Mouse (Mus musculus) brain, embryonic 14.5 days (tissue): Measurements from ENCODE around the gene A730015C16Rik. TPM values are rescaled to one million over a fixed set of nuclear protein-coding genes. Genes with fewer than 3 reads are reported as not detected.

Experiments
- DNase-seq: peaks from one replicate; pipeline ENCODE4 v3.0.0-alpha.2; 2011; ENCODE audit warnings: low read depth
- CTCF ChIP-seq: fragments of 200-500 bp; IDR thresholded peaks from 2 replicates; pipeline ENCODE4 v1.5.1; 2012; ENCODE audit warnings: inconsistent platforms, mild to moderate bottlenecking, moderate library complexity, borderline replicate concordance; ENCODE audit not compliant: insufficient read depth, insufficient read length; ENCODE audit errors: extremely low read depth
- POLR2A ChIP-seq: fragments of 200-500 bp; IDR thresholded peaks from 2 replicates; pipeline ENCODE4 v1.6.1; 2012; ENCODE audit warnings: mild to moderate bottlenecking, inconsistent platforms, borderline replicate concordance; ENCODE audit not compliant: poor library complexity, insufficient read depth, insufficient read length, severe bottlenecking; ENCODE audit errors: extremely low read depth
- polyA plus RNA-seq: library from polyadenylated mRNA; depleted of rRNA; stranded (reverse); fragments of >200 nt; gene quantifications from 2 replicates; pipeline ENCODE4 v1.2.3, GENCODE M21; 2012; rRNA removed

Gene A730015C16Rik
- polyA plus RNA-seq, 1 experiment: 0.26 TPM

- TF ChIP-seq POLR2A (no peak), CTCF (no peak)
- DNase-seq: no peak
Measured at GRCm38 (mm10) chr4:108826643-108827042, 21.8 kb downstream of the A730015C16Rik start.

GRCm38 (mm10) chr4:108826096-108826495, 22.3 kb downstream of the A730015C16Rik start:
- no peak for DNase-seq

GRCm38 (mm10) chr4:108825677-108826076, 22.7 kb downstream of the A730015C16Rik start:
- TF ChIP-seq CTCF: no peak
- no peak for TF ChIP-seq POLR2A
- DNase-seq: no peak

More at GRCm38 (mm10) chr4:108826096-108826495, 22.3 kb downstream of the A730015C16Rik start:
- no peak for TF ChIP-seq POLR2A
- TF ChIP-seq CTCF: no peak

GRCm38 (mm10) chr4:108811550-108811949, 36.9 kb downstream of the A730015C16Rik start:
- DNase-seq: no peak
- TF ChIP-seq CTCF (no peak), POLR2A (no peak)

GRCm38 (mm10) chr4:108811142-108811541, 37.3 kb downstream of the A730015C16Rik start:
- TF ChIP-seq POLR2A: no peak
- no peak for TF ChIP-seq CTCF
- no peak for DNase-seq

- TF ChIP-seq CTCF: no peak
- TF ChIP-seq POLR2A: no peak
- DNase-seq: no peak
Measured at GRCm38 (mm10) chr4:108803535-108803934, 44.9 kb downstream of the A730015C16Rik start.

GRCm38 (mm10) chr4:108798083-108798830, 50.2 kb downstream of the A730015C16Rik start:
- peak; percentile 71; the same call in 1 of the 2 replicates for TF ChIP-seq CTCF
- no peak for TF ChIP-seq POLR2A
- DNase-seq: peak; percentile 67

Other genes with a start within 250 kb of the A730015C16Rik start
- gene Cc2d1b, start 228.7 kb downstream of the A730015C16Rik start, polyA plus RNA-seq: 50.4 and 52.8 TPM in 2 replicates
- gene 3110021N24Rik, start 129.0 kb downstream of the A730015C16Rik start, polyA plus RNA-seq: 0.09 and 0.11 TPM in 2 replicates
- 7.3 and 15.2 TPM in 2 replicates for gene Zfyve9, start 67.8 kb downstream of the A730015C16Rik start, polyA plus RNA-seq
- 113 and 134 TPM in 2 replicates for gene Btf3l4, start 15.0 kb downstream of the A730015C16Rik start, polyA plus RNA-seq
- 54.3 and 57.1 TPM in 2 replicates for gene Txndc12, start 14.0 kb downstream of the A730015C16Rik start, polyA plus RNA-seq
- 27.5 and 35.4 TPM in 2 replicates for gene Kti12, start 834 bp downstream of the A730015C16Rik start, polyA plus RNA-seq
- 58.2 and 69.6 TPM in 2 replicates for gene Rab3b, start 30.4 kb upstream of the A730015C16Rik start, polyA plus RNA-seq
- 102 and 130 TPM in 2 replicates for gene Nrd1, start 152.0 kb upstream of the A730015C16Rik start, polyA plus RNA-seq